In genomic region chr13:53309661-53310160, GRCm38 (mm10) we compare ENCODE assay signal across 8 mouse cellular contexts. TPM values are rescaled to one million over a fixed set of nuclear protein-coding genes. Genes with fewer than 3 reads are reported as not detected.
DNase-seq lines count a peak whose midpoint lies in the region; ATAC-seq and TF ChIP-seq lines count a peak whose summit lies in the region.
"Had no signal": no experiment of that assay in that cellular context is flagged by ENCODE, and none has a peak within 500 bp of the region (broad histone marks: within the 10 kb centered on the region; RNA-seq: fewer than 3 reads in every experiment).

No protein-coding gene starts in this region.

- H3K4me1 ChIP-seq in forebrain, embryonic 11.5 days (replicated peaks; ENCODE audit: control insufficient read depth, insufficient read depth, low read length): peaks cover 4% of the 10 kb centered on the region; the same call in 1 of the 2 replicates
- peaks cover 15% of the 10 kb centered on the region for H3K4me1 ChIP-seq in lung, embryonic 16.5 days (replicated peaks; ENCODE audit: control insufficient read depth, insufficient read depth, low read length)

- H3K4me3 ChIP-seq in forebrain, embryonic 11.5 days (ENCODE audit: low read depth, low read length): peak overlapping the region; percentile 26
- H3K4me3 ChIP-seq in layer of hippocampus, adult 2 months: peak overlapping the region; percentile 40
- peak overlapping the region; percentile 42 for H3K4me3 ChIP-seq in lung, embryonic 16.5 days (ENCODE audit: low read length)
- H3K4me3 ChIP-seq: erythroblast, embryonic 14.5 days had no signal

- TF ChIP-seq POLR2A in brain, embryonic 14.5 days (IDR thresholded peaks at IDR 0.05; ENCODE audit: borderline replicate concordance, extremely low read depth, insufficient read depth, insufficient read length, poor library complexity, severe bottlenecking): no peak

- peak; percentile 25; the same call in 1 of the 2 replicates for TF ChIP-seq CTCF in brain, embryonic 14.5 days (IDR thresholded peaks at IDR 0.05; ENCODE audit: borderline replicate concordance, extremely low read depth, insufficient read depth, insufficient read length)
- peak; percentile 56 for TF ChIP-seq CTCF in layer of hippocampus, adult 2 months (conservative IDR thresholded peaks at IDR 0.05)

- DNase-seq in brain, embryonic 14.5 days (ENCODE audit: low read depth): peak; percentile 87
- peak; percentile 77 for DNase-seq in forebrain, embryonic 11.5 days (ENCODE audit: low spot score)
- peak; percentile 42 for DNase-seq in heart, postnatal 4 days
- peak; percentile 36 to 54 for DNase-seq in layer of hippocampus, adult 2 months (ENCODE audit: low spot score in 2 of 2)
- DNase-seq in right cerebral cortex, adult 2 months (ENCODE audit: low spot score in 2 of 2): peak; percentile 52 to 62

- WGBS in forebrain, embryonic 11.5 days: 2% methylated on average over 15 of the region's 15 CpGs
- WGBS in lung, embryonic 16.5 days: under 1% methylated on average over 15 of the region's 15 CpGs

- peak overlapping the region; percentile 46; the same call in 1 of the 2 replicates for H3K27ac ChIP-seq in forebrain, embryonic 11.5 days (ENCODE audit: low read depth, low read length)
- no peak overlapping the region for H3K27ac ChIP-seq in layer of hippocampus, adult 2 months
- H3K27ac ChIP-seq in lung, embryonic 16.5 days (ENCODE audit: low read length): peak overlapping the region; percentile 71

- H3K4me2 ChIP-seq in forebrain, embryonic 11.5 days (ENCODE audit: low read depth, low read length, severe bottlenecking): peak overlapping the region; percentile 50
- peak overlapping the region; percentile 70 for H3K4me2 ChIP-seq in lung, embryonic 16.5 days (ENCODE audit: low read depth, low read length)

- H3K9ac ChIP-seq in forebrain, embryonic 11.5 days (ENCODE audit: low read length): peak overlapping the region; percentile 57
- H3K9ac ChIP-seq in lung, embryonic 16.5 days (ENCODE audit: low read length): peak overlapping the region; percentile 60

- no peaks in the 10 kb centered on the region for H3K36me3 ChIP-seq in forebrain, embryonic 11.5 days (ENCODE audit: control insufficient read depth, insufficient read depth, low read length)
- no peaks in the 10 kb centered on the region for H3K36me3 ChIP-seq in lung, embryonic 16.5 days (ENCODE audit: control insufficient read depth, insufficient read depth, low read length)

- ATAC-seq in forebrain, embryonic 11.5 days (replicated peaks; ENCODE audit: low FRiP score): peak; percentile 75
- peak; percentile 87 for ATAC-seq in lung, embryonic 16.5 days (ENCODE audit: low read depth)
- ATAC-seq in CD4-positive, CD25-positive, alpha-beta regulatory T cell, adult 4 months: no peak

- no peaks in the 10 kb centered on the region; the same call in 1 of the 2 replicates for H3K27me3 ChIP-seq in forebrain, embryonic 11.5 days (ENCODE audit: control insufficient read depth, insufficient read depth, low read length)
- no peaks in the 10 kb centered on the region; the same call in 1 of the 2 replicates for H3K27me3 ChIP-seq in lung, embryonic 16.5 days (ENCODE audit: control insufficient read depth, insufficient read depth, low read depth, low read length)

- no peaks in the 10 kb centered on the region for H3K9me3 ChIP-seq in forebrain, embryonic 11.5 days (ENCODE audit: control insufficient read depth, low read length)
- H3K9me3 ChIP-seq in lung, embryonic 16.5 days (ENCODE audit: control insufficient read depth, low read length): no peaks in the 10 kb centered on the region

RNA-seq across cellular contexts. Expression of gene Ror2, which starts 23.8 kb away (rescaled TPM):
- polyA plus RNA-seq in brain, embryonic 14.5 days (2012; rRNA removed): 6.4 and 7.4 TPM in 2 replicates
- polyA plus RNA-seq in forebrain, embryonic 11.5 days (2014; fragmentation: Nextera tagmentation; extraction: Ambion mirVana): 13.1 and 16.4 TPM in 2 replicates
- 10 to 100 TPM; 13.2 to 14.6 TPM for total RNA-seq in heart, postnatal 4 days (2021)
- total RNA-seq in layer of hippocampus, adult 2 months (2021): 1 to 10 TPM in 1 of 2 experiments, under 1 TPM in 1; 0.90 to 1.3 TPM
- polyA plus RNA-seq in lung, embryonic 16.5 days (2015; fragmentation: Nextera tagmentation; extraction: Ambion mirVana): 13.4 and 14.7 TPM in 2 replicates
- polyA plus RNA-seq in CD4-positive, CD25-positive, alpha-beta regulatory T cell, adult 4 months (2017; shearing (Covaris generic)): not detected
- polyA plus RNA-seq: erythroblast, embryonic 14.5 days had no signal
